Mouse (Mus musculus) intestine, postnatal 0 days (tissue): Measurements from ENCODE around the gene Ccdc188. TPM values are rescaled to one million over a fixed set of nuclear protein-coding genes. Genes with fewer than 3 reads are reported as not detected.

ENCODE experiments used
- ATAC-seq: fragments of 200-750 bp; cut with Nextera tagmentation; 2 replicates; pipeline ENCODE4 v1.8.0; 2017; ENCODE audit warnings: mild to moderate bottlenecking, moderate TSS enrichment, moderate library complexity
- H3K27ac ChIP-seq: fragments of 300-500 bp; sonication (generic); 2 replicates; pipeline ENCODE4 v1.5.1; 2014; ENCODE audit warnings: mild to moderate bottlenecking, low read depth, low read length, moderate library complexity
- H3K27me3 ChIP-seq: fragments of 300-500 bp; sonication (generic); replicated peaks from 2 replicates; pipeline ENCODE4 v1.6.1; 2014; ENCODE audit warnings: low read length, mixed read lengths; ENCODE audit not compliant: control insufficient read depth, insufficient read depth
- H3K36me3 ChIP-seq: fragments of 300-500 bp; sonication (generic); 2 replicates; pipeline ENCODE4 v1.6.1; 2014; ENCODE audit warnings: mild to moderate bottlenecking, moderate library complexity; ENCODE audit not compliant: control insufficient read depth, insufficient read depth
- H3K4me1 ChIP-seq: fragments of 300-500 bp; sonication (generic); replicated peaks from 2 replicates; pipeline ENCODE4 v1.6.1; 2014; ENCODE audit warnings: antibody characterized with exemption, low read length, mixed read lengths; ENCODE audit not compliant: control insufficient read depth, insufficient read depth
- H3K4me2 ChIP-seq: fragments of 300-500 bp; sonication (generic); replicated peaks from 2 replicates; pipeline ENCODE4 v1.6.1; 2014; ENCODE audit warnings: low read depth, mild to moderate bottlenecking, moderate library complexity
- H3K4me3 ChIP-seq: fragments of 300-500 bp; sonication (generic); 2 replicates; pipeline ENCODE4 v1.5.1; 2014; ENCODE audit warnings: low read depth, low read length
- H3K9ac ChIP-seq: fragments of 300-500 bp; sonication (generic); 2 replicates; pipeline ENCODE4 v1.6.1; 2014; ENCODE audit warnings: mild to moderate bottlenecking, low read depth, low read length
- H3K9me3 ChIP-seq: fragments of 300-500 bp; sonication (generic); 2 replicates; pipeline ENCODE4 v1.6.1; 2016; ENCODE audit warnings: mixed run types; ENCODE audit not compliant: control insufficient read depth
- CTCF ChIP-seq: sonication (generic); IDR thresholded peaks from 2 replicates; pipeline ENCODE4 v1.5.1; 2016; ENCODE audit warnings: low read depth, mild to moderate bottlenecking, control low read depth, antibody characterized with exemption, moderate library complexity
- WGBS: fragments of 180-500 bp; shearing (Covaris S2); extraction: QIAGEN DNeasy Blood & Tissue Kit; methylation state at CpG from one replicate; pipeline ENCODE4 v1.1.7; 2014; 5-methylcytosine and 5-hydroxymethylcytosine counted together
- polyA plus RNA-seq: library from polyadenylated mRNA; unstranded; fragments of >200 nt; fragmentation: Nextera tagmentation; extraction: Ambion mirVana; gene quantifications from 2 replicates; pipeline ENCODE4 v1.2.1, GENCODE M21; 2015

Ccdc188 gene
- polyA plus RNA-seq, 1 experiment from 2014 or later = not detected

GRCm38 (mm10) chr16:18248433-18249363 is 31.0 kb downstream of the Ccdc188 start, which contains the start of the genes Trmt2a and Ranbp1:
Gene Trmt2a (plus strand): TSS chr16:18248679.
Gene Ranbp1 (minus strand): TSS chr16:18248732.
- Histone ChIP-seq H3K9me3 (no peaks in the 10 kb centered on the region), H3K4me1 (0 out of 2 replicates have a peak, but pooled peaks cover 8% of the 10 kb centered on the region), H3K4me3 (peak within 1 kb of the TSS; percentile 88), H3K4me2 (peak within 1 kb of the TSS; percentile 93), H3K27ac (peak within 1 kb of the TSS; percentile 82), H3K9ac (peak within 1 kb of the TSS; percentile 86), H3K27me3 (no peaks in the 10 kb centered on the region), H3K36me3 (peaks cover 53% of the 10 kb centered on the region)
- peak; percentile 96 for ATAC-seq
- WGBS = under 1% methylated on average over 95 of the region's 102 CpGs
- no peak for TF ChIP-seq CTCF

DNA sequence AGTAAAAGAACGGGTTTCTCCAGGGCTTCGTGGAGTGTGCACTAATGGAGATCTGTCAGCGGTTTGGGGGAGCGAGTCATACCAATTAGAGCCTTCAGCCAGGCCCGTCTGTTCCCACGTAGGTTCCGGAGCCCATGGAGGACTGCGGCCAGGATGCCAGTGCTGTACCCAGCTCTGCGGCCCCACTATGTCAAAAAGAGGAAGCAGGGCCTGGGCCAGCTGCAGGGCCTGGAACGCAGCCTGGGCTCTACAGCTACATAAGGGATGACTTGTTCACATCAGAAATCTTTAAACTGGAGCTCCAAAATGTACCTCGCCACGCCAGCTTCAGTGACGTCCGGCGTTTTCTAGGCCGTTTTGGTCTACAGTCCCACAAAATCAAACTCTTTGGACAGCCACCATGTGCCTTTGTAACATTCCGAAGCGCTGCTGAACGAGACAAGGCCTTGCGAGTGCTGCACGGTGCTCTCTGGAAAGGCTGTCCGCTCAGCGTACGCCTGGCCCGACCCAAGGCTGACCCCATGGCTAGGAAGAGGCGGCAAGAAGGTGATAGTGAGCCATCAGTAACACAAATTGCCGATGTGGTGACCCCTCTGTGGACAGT is 31.8 kb downstream of the Ccdc188 start:
- Histone ChIP-seq H3K4me2 (peak overlapping the region; percentile 93), H3K4me1 (0 out of 2 replicates have a peak, but pooled peaks cover 8% of the 10 kb centered on the region), H3K36me3 (peaks cover 56% of the 10 kb centered on the region), H3K27me3 (no peaks in the 10 kb centered on the region), H3K9me3 (no peaks in the 10 kb centered on the region), H3K27ac (peak overlapping the region; percentile 73), H3K4me3 (peak overlapping the region; percentile 88), H3K9ac (peak overlapping the region; percentile 66)
- 2% methylated on average over 27 of the region's 27 CpGs for WGBS
- no peak for TF ChIP-seq CTCF
- peak; percentile 0; the same call in 1 of the 2 replicates for ATAC-seq

- no peak for TF ChIP-seq CTCF
- Histone ChIP-seq H3K4me1 (0 out of 2 replicates have a peak, but pooled peaks cover 8% of the 10 kb centered on the region), H3K9me3 (no peaks in the 10 kb centered on the region), H3K27ac (no peak overlapping the region), H3K9ac (no peak overlapping the region), H3K27me3 (no peaks in the 10 kb centered on the region), H3K4me2 (peak overlapping the region; percentile 93), H3K36me3 (peaks cover 52% of the 10 kb centered on the region), H3K4me3 (0 out of 2 replicates have a peak overlapping the region, but pooled peaks have one; percentile 88)
- WGBS = 55% methylated on average over 4 of the region's 4 CpGs
- ATAC-seq = no peak
Measured at GRCm38 (mm10) chr16:18250231-18250630, 32.6 kb downstream of the Ccdc188 start.

DNA sequence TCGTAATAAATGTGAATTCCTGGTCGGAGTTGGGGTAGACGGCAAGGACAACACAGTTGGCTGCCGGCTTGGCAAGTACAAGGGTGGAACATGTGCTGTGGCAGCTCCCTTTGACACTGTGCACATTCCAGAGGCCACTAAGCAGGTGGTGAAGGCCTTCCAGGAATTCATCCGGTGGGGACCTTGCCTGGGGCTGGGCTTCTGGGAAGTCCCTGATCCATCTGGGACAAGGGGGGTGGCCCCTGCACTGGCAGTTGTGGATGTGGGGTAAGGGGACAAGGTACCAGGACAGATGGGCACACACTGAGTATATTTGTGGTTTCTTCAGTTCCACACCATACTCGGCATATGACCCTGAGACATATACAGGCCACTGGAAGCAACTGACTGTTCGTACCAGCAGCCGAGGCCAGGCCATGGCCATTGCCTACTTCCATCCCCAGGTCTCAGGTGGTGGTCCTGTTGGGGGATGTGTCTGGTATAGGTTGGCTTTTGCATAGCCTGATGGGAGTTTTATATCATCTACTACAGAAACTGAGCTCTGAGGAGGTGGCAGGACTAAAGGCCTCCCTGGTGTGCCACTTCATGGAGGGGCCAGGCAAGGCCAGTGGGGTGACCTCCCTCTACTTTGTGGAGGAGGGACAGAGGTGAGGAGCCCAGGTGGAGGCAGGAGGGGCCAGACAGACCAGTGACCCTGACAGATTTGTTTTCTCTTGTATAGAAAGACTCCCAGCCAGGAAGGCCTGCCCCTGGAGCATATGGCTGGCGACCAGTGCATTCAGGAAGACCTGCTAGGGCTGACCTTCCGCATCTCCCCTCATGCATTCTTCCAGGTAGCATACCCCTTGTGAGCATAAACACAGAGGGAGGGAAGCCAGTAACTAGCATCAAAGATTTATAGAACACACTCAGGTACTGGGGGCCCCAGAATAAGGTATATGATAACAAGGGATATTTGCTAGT is 33.4 kb downstream of the Ccdc188 start:
- Histone ChIP-seq H3K36me3 (peaks cover 52% of the 10 kb centered on the region), H3K4me1 (0 out of 2 replicates have a peak, but pooled peaks cover 8% of the 10 kb centered on the region), H3K27me3 (no peaks in the 10 kb centered on the region), H3K9me3 (no peaks in the 10 kb centered on the region), H3K4me3 (no peak overlapping the region), H3K9ac (no peak overlapping the region), H3K4me2 (no peak overlapping the region), H3K27ac (peak overlapping the region; percentile 54; the same call in 1 of the 2 replicates)
- 51% methylated on average over 10 of the region's 10 CpGs for WGBS
- ATAC-seq = no peak
- TF ChIP-seq CTCF = no peak

DNA sequence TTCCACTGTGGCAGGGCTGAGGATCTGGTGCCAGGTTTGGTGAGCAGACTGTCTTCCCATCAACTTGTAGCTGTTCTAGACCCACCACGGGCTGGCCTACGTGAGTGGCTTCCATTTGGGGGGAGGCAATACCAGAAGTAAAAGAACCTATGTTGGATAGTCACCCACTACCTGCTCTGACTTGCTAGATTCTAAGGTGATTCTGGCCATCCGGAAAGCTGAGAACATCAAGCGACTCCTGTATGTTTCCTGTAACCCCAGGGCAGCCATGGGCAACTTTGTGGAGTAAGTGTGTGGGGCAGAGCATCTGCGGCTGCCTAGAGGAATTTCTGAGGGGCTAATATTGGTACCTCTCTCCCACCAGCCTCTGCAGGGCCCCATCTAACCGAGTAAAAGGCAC is 35.1 kb downstream of the Ccdc188 start:
- no peak for ATAC-seq
- H3K4me2 ChIP-seq = no peak overlapping the region
- WGBS = 77% methylated on average over 6 of the region's 6 CpGs
- no peak for TF ChIP-seq CTCF
- 0 out of 2 replicates have a peak, but pooled peaks cover 8% of the 10 kb centered on the region for H3K4me1 ChIP-seq
- no peak overlapping the region for H3K9ac ChIP-seq
- H3K36me3 ChIP-seq = peaks cover 64% of the 10 kb centered on the region
- no peaks in the 10 kb centered on the region for H3K27me3 ChIP-seq
- no peak overlapping the region for H3K4me3 ChIP-seq
- no peak overlapping the region for H3K27ac ChIP-seq
- H3K9me3 ChIP-seq = no peaks in the 10 kb centered on the region
